Mouse (Mus musculus) lung, adult 18-20 months (tissue): ENCODE measurements at regions not wholly inside any gene's neighbourhood (a gene's known extent, or its start where the extent isn't known, plus 50 kb on each side); places are given as distances from the start of the nearest gene placed in this dataset.
"Not testable (repeated sequence)": the region's sequence is repeated elsewhere in the genome, so short reads cannot be mapped to it uniquely, and the experiment has no call there.

Experiments
- DNase-seq, 2 experiments: peaks; one replicate each; pipeline ENCODE4 v3.0.0; 2022; ENCODE audit warnings: mixed read lengths in 2 of 2

- DNase-seq = no peak
Observed at GRCm38 (mm10) chr10:117458271-117459040, 78.6 kb upstream of the Cpsf6 start.

- no peak for DNase-seq
Observed at GRCm38 (mm10) chr10:117457701-117457950, 77.8 kb upstream of the Cpsf6 start.

GRCm38 (mm10) chr10:117456904-117457700 lies 77.3 kb upstream of the Cpsf6 start:
- DNase-seq = no peak

- peak in 1 of 2 experiments; percentile 28 for DNase-seq
Observed at GRCm38 (mm10) chr10:117456427-117456826, 76.6 kb upstream of the Cpsf6 start.

- peak; percentile 68 to 82 for DNase-seq
Observed at GRCm38 (mm10) chr10:117455595-117456302, 75.9 kb upstream of the Cpsf6 start.

- no peak for DNase-seq
Observed at GRCm38 (mm10) chr10:117454711-117455591, 75.1 kb upstream of the Cpsf6 start.

GRCm38 (mm10) chr10:117454171-117454500 lies 74.3 kb upstream of the Cpsf6 start:
- no peak for DNase-seq

- no peak for DNase-seq
Observed at GRCm38 (mm10) chr10:117453406-117454170, 73.8 kb upstream of the Cpsf6 start.

- DNase-seq = peak; percentile 51 to 68
Observed at GRCm38 (mm10) chr10:117452190-117452950, 72.6 kb upstream of the Cpsf6 start.

GRCm38 (mm10) chr10:117451396-117452185 lies 71.8 kb upstream of the Cpsf6 start:
- no peak for DNase-seq

GRCm38 (mm10) chr10:117450631-117451030 lies 70.8 kb upstream of the Cpsf6 start:
- no peak for DNase-seq

GRCm38 (mm10) chr10:117450240-117450569 lies 70.4 kb upstream of the Cpsf6 start:
- no peak for DNase-seq

GRCm38 (mm10) chr10:117449416-117450239 lies 69.8 kb upstream of the Cpsf6 start:
- no peak for DNase-seq

GRCm38 (mm10) chr10:117448783-117449182 lies 69.0 kb upstream of the Cpsf6 start:
- DNase-seq = not testable (repeated sequence)

GRCm38 (mm10) chr10:117447626-117448025 lies 67.8 kb upstream of the Cpsf6 start:
- no peak for DNase-seq

GRCm38 (mm10) chr10:117447206-117447605 lies 67.4 kb upstream of the Cpsf6 start:
- no peak for DNase-seq

- no peak for DNase-seq
Observed at GRCm38 (mm10) chr10:117446776-117447175, 67.0 kb upstream of the Cpsf6 start.

- no peak for DNase-seq
Observed at GRCm38 (mm10) chr10:117445801-117446490, 66.1 kb upstream of the Cpsf6 start.
